Mouse (Mus musculus): ENCODE measurements around the gene Zfp217. TPM values are rescaled to one million over a fixed set of nuclear protein-coding genes. Genes with fewer than 3 reads are reported as not detected.

Zfp217 gene
- polyA plus RNA-seq (2014; fragmentation: Nextera tagmentation; extraction: Ambion mirVana) = 3.0 and 3.2 TPM in 2 replicates

DNA sequence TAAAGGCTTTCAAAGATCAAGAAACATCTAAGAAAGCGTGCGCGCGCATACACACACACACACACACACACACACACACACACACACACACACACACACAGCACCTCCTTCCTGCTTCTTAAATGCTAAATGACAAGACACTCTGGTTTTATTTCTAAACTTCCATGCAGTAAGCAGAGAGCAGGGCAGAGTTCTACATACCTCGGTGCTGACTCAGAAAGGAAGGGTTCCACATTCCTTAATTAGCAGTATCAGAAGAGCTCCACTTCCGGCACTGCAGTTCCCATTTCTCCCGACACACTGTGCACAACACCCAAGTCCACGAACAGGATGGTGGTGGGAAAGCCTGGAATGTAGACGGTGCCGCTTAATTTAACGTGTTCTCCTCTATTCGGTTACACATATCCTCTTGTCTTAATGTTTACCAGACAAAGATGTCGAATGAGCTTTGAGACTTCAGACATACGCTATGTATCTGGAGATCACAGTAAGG lies at the start of gene Zfp217:
TSS of gene Zfp217 (minus strand) at position 443 of the 493 bp plus-strand sequence.
- no peak within 1 kb of the TSS for H3K9ac ChIP-seq (ENCODE audit: low read length)
- no peaks in the 10 kb centered on the region for H3K4me1 ChIP-seq (ENCODE audit: control insufficient read depth, insufficient read depth, low read length)
- H3K36me3 ChIP-seq (ENCODE audit: control insufficient read depth, insufficient read depth, low read length) = no peaks in the 10 kb centered on the region
- ATAC-seq (ENCODE audit: low FRiP score) (no peak), DNase-seq (ENCODE audit: low spot score, missing footprints) (no peak)
- H3K27ac ChIP-seq (ENCODE audit: low read depth, low read length) = no peak within 1 kb of the TSS
- H3K4me3 ChIP-seq (ENCODE audit: low read depth, low read length) = no peak within 1 kb of the TSS
- H3K4me2 ChIP-seq = no peak within 1 kb of the TSS
- H3K27me3 ChIP-seq (ENCODE audit: control insufficient read depth, insufficient read depth, low read length) = no peaks in the 10 kb centered on the region
- 76% methylated on average over 14 of the region's 14 CpGs for WGBS
- no peaks in the 10 kb centered on the region for H3K9me3 ChIP-seq (ENCODE audit: control insufficient read depth, low read length)

DNA sequence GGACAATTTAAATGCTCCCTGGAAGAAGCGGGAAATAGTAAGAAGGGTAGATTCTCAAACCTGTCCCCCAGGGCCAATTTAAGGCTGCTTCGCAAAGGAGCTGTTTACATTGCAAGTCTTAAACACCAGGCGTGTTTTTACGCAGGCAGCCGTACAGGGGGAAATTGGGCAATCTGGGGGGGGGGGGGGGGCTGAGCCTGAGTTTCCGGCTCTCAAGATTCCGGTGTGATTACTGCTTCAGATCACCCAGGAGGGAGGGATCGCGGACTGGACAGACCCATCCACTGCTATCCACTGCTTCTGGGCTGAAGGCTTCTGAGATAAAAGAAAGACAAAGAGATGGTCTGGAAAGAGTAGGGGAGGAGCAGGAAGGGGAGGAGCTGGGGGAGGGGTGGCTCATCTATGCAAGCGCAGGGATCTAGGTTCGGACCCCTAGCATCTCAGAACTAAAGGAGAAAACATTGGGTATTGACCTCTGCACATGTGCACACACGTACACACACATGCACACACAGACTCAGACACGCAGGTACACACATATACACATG lies 47.7 kb upstream of the Zfp217 start:
- H3K27me3 ChIP-seq (ENCODE audit: control insufficient read depth, insufficient read depth, low read length) = no peaks in the 10 kb centered on the region
- WGBS = 84% methylated on average over 13 of the region's 13 CpGs
- DNase-seq (ENCODE audit: low spot score, missing footprints) = no peak
- no peaks in the 10 kb centered on the region; the same call in 1 of the 2 replicates for H3K9me3 ChIP-seq (ENCODE audit: control insufficient read depth, low read length)
- H3K9ac ChIP-seq (ENCODE audit: low read length) = no peak overlapping the region
- no peak overlapping the region for H3K4me2 ChIP-seq
- no peak overlapping the region for H3K27ac ChIP-seq (ENCODE audit: low read depth, low read length)
- H3K36me3 ChIP-seq (ENCODE audit: control insufficient read depth, insufficient read depth, low read length) = no peaks in the 10 kb centered on the region
- H3K4me3 ChIP-seq (ENCODE audit: low read depth, low read length) = no peak overlapping the region
- ATAC-seq (ENCODE audit: low FRiP score) = no peak
- peaks cover 9% of the 10 kb centered on the region for H3K4me1 ChIP-seq (ENCODE audit: control insufficient read depth, insufficient read depth, low read length)

DNA sequence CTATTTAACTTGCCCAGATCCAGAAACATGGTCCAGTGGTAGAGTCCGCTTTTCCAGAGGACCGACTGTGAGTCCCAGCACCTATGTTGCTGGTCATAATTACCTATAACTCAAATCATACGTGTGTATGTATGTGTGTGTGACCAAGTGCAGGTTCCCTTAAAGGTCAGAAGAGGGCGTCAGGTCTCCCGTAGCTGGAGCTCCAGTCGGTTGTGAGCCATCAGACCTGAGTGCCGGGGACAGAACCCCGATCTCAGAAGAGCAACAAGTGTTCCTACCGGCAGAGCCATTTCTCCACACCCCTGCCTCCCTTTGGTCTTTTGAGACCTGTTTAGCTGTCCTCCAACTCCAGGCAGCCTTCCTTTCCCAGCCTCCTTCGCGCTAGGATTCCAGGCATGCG lies 46.9 kb upstream of the Zfp217 start:
- Histone ChIP-seq H3K9ac (ENCODE audit: low read length) (no peak overlapping the region), H3K36me3 (ENCODE audit: control insufficient read depth, insufficient read depth, low read length) (no peaks in the 10 kb centered on the region), H3K4me2 (no peak overlapping the region), H3K4me1 (ENCODE audit: control insufficient read depth, insufficient read depth, low read length) (peaks cover 9% of the 10 kb centered on the region), H3K9me3 (ENCODE audit: control insufficient read depth, low read length) (no peaks in the 10 kb centered on the region; the same call in 1 of the 2 replicates), H3K27ac (ENCODE audit: low read depth, low read length) (no peak overlapping the region), H3K4me3 (ENCODE audit: low read depth, low read length) (no peak overlapping the region), H3K27me3 (ENCODE audit: control insufficient read depth, insufficient read depth, low read length) (no peaks in the 10 kb centered on the region)
- no peak for ATAC-seq (ENCODE audit: low FRiP score)
- 96% methylated on average over 12 of the region's 12 CpGs for WGBS
- DNase-seq (ENCODE audit: low spot score, missing footprints) = no peak

DNA sequence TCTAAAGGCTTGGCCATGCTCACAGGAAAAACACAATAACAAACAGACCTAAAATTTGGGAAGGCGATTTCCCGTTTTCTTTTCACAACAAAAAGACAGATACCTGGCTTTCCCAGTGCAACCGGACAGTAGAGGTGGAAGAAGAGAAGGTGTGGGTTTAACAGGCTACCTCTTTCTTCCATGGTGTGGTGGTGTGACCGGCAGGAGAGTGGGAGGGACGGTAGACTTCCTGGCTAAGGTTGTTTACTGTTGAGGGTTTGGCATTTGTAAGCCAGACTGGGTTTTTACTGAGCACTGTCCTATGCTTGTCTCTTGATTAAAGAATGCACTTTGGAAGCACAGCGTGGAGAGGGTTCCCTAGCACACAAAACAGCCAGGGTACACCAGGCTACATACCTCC lies 45.9 kb upstream of the Zfp217 start:
- H3K4me3 ChIP-seq (ENCODE audit: low read depth, low read length) = no peak overlapping the region
- no peaks in the 10 kb centered on the region for H3K36me3 ChIP-seq (ENCODE audit: control insufficient read depth, insufficient read depth, low read length)
- no peaks in the 10 kb centered on the region for H3K27me3 ChIP-seq (ENCODE audit: control insufficient read depth, insufficient read depth, low read length)
- 20% methylated on average over 6 of the region's 6 CpGs for WGBS
- peaks cover 9% of the 10 kb centered on the region for H3K4me1 ChIP-seq (ENCODE audit: control insufficient read depth, insufficient read depth, low read length)
- no peaks in the 10 kb centered on the region; the same call in 1 of the 2 replicates for H3K9me3 ChIP-seq (ENCODE audit: control insufficient read depth, low read length)
- peak overlapping the region; percentile 52; the same call in 1 of the 2 replicates for H3K27ac ChIP-seq (ENCODE audit: low read depth, low read length)
- H3K4me2 ChIP-seq = peak overlapping the region; percentile 53
- H3K9ac ChIP-seq (ENCODE audit: low read length) = no peak overlapping the region
- peak; percentile 90 for DNase-seq (ENCODE audit: low spot score, missing footprints)
- peak; percentile 43; the same call in 1 of the 2 replicates for ATAC-seq (ENCODE audit: low FRiP score)

DNA sequence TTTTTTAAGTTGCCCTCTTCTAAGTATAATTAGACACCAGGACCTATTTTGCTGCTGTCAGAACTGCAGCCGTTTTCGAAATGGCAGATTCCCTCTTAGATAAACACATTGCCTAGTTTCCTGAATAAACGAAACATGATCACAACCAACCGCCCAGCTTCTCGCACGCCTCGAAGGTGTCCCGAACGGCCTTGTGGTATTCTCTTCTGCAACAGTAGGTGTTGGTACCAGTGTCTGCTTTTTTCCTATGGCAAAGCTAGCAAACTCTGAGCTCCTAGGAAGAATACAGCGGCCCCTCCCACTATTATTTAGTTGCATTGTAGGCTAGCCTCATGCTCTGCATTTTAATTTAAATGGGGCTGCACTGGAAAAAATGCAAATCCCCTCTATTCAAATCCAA lies 45.3 kb upstream of the Zfp217 start:
- DNase-seq (ENCODE audit: low spot score, missing footprints) (peak; percentile 94), ATAC-seq (ENCODE audit: low FRiP score) (peak; percentile 85)
- peak overlapping the region; percentile 53 for H3K4me2 ChIP-seq
- H3K27ac ChIP-seq (ENCODE audit: low read depth, low read length) = no peak overlapping the region; the same call in 1 of the 2 replicates
- H3K4me1 ChIP-seq (ENCODE audit: control insufficient read depth, insufficient read depth, low read length) = peaks cover 9% of the 10 kb centered on the region
- peak overlapping the region; percentile 23 for H3K4me3 ChIP-seq (ENCODE audit: low read depth, low read length)
- H3K36me3 ChIP-seq (ENCODE audit: control insufficient read depth, insufficient read depth, low read length) = no peaks in the 10 kb centered on the region
- H3K9me3 ChIP-seq (ENCODE audit: control insufficient read depth, low read length) = no peaks in the 10 kb centered on the region; the same call in 1 of the 2 replicates
- no peaks in the 10 kb centered on the region for H3K27me3 ChIP-seq (ENCODE audit: control insufficient read depth, insufficient read depth, low read length)
- H3K9ac ChIP-seq (ENCODE audit: low read length) = peak overlapping the region; percentile 56
- 2% methylated on average over 10 of the region's 10 CpGs for WGBS

DNA sequence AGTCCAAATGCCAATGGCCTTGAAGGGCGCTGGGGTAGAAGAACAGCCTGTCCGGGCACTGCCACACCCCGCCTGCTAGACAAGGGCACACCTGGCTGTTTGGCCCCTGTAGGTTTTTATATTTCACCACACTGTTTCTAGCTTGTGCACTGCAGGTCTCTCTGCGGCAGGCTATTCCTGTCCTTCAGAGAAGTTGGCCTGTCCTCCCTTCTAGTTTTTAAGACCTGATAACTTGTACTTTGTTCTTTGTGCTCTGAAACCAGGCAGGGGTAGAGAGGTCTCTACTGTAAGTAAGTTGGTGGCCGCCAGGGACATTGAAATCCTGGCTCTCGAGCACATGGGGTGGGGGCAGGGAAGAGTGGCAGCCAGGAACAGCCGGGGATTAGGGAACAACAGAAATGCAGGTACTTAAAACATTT lies 44.8 kb upstream of the Zfp217 start:
- H3K9me3 ChIP-seq (ENCODE audit: control insufficient read depth, low read length) = no peaks in the 10 kb centered on the region; the same call in 1 of the 2 replicates
- H3K36me3 ChIP-seq (ENCODE audit: control insufficient read depth, insufficient read depth, low read length) = no peaks in the 10 kb centered on the region
- ATAC-seq (ENCODE audit: low FRiP score) (peak; percentile 84), DNase-seq (ENCODE audit: low spot score, missing footprints) (peak; percentile 91)
- 21% methylated on average over 7 of the region's 7 CpGs for whole genome bisulfite sequencing
- H3K4me1 ChIP-seq (ENCODE audit: control insufficient read depth, insufficient read depth, low read length) = peaks cover 9% of the 10 kb centered on the region
- H3K27ac ChIP-seq (ENCODE audit: low read depth, low read length) = no peak overlapping the region; the same call in 1 of the 2 replicates
- H3K27me3 ChIP-seq (ENCODE audit: control insufficient read depth, insufficient read depth, low read length) = no peaks in the 10 kb centered on the region
- H3K4me3 ChIP-seq (ENCODE audit: low read depth, low read length) = peak overlapping the region; percentile 23; the same call in 1 of the 2 replicates
- H3K9ac ChIP-seq (ENCODE audit: low read length) = peak overlapping the region; percentile 56; the same call in 1 of the 2 replicates
- peak overlapping the region; percentile 53 for H3K4me2 ChIP-seq

DNA sequence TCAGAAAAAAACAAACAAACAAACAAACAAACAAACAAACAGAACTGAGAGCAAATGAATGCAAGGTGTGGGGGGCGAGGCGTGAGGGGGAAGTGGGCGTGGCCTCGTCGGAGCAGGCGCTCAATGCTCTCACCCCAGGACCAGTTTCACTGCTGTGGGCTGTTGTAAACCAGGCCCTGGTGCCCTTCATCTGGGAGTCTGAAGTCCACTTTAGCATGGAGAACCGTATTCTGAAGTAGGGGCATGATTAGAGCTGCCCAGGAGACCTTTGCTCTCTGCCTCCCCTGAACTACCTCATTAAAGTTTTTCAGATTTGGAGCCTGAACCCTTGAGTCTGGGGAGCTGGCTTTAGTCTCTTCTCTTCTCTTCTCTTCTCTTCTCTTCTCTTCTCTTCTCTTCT lies 40.8 kb upstream of the Zfp217 start:
- H3K27me3 ChIP-seq (ENCODE audit: control insufficient read depth, insufficient read depth, low read length) = no peaks in the 10 kb centered on the region
- ATAC-seq (ENCODE audit: low FRiP score) = no peak
- no peaks in the 10 kb centered on the region for H3K9me3 ChIP-seq (ENCODE audit: control insufficient read depth, low read length)
- no peak overlapping the region for H3K4me3 ChIP-seq (ENCODE audit: low read depth, low read length)
- no peak for DNase-seq (ENCODE audit: low spot score, missing footprints)
- no peak overlapping the region for H3K4me2 ChIP-seq
- 95% methylated on average over 7 of the region's 7 CpGs for WGBS
- no peak overlapping the region for H3K27ac ChIP-seq (ENCODE audit: low read depth, low read length)
- peaks cover 9% of the 10 kb centered on the region for H3K4me1 ChIP-seq (ENCODE audit: control insufficient read depth, insufficient read depth, low read length)
- no peaks in the 10 kb centered on the region for H3K36me3 ChIP-seq (ENCODE audit: control insufficient read depth, insufficient read depth, low read length)
- H3K9ac ChIP-seq (ENCODE audit: low read length) = no peak overlapping the region

DNA sequence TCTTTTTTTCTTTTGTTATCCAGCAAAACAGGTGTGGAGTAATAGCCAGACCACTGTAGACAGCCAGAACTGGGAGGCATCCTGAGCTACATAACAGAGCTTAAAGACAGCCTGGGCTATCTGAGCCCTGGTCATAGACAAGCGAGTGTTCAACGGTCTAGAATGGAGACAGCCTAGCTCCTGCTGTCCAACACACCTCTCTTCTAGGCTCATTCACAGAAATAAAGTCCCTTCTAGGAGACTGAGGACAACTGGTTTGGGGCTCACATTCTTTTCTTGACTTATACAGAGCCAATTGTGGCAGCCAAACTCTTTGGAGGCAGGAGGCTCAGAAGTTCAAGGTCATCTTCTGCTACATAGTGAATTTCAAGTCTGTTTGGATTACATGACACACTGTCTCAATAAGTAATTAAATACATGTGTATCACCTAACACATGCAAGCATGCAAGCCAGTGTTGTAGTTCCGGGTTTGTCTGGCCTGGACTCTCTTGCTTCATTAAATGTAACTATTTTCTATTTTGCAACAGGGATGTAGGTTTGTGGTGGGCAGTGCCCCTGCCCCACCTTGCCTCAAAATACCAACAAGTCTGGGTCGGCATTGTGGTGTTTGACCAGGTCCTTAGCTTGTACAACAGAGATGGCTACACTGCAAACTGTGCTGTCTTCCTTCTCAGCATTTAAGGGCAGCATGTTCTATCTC lies 37.4 kb upstream of the Zfp217 start:
- no peak overlapping the region for H3K27ac ChIP-seq (ENCODE audit: low read depth, low read length)

More for the DNA sequence above, 37.4 kb upstream of the Zfp217 start:
- no peak overlapping the region; the same call in 1 of the 2 replicates for H3K9ac ChIP-seq (ENCODE audit: low read length)
- ATAC-seq (ENCODE audit: low FRiP score) (no peak), DNase-seq (ENCODE audit: low spot score, missing footprints) (no peak)
- 78% methylated on average over 4 of the region's 4 CpGs for WGBS
- H3K36me3 ChIP-seq (ENCODE audit: control insufficient read depth, insufficient read depth, low read length) = no peaks in the 10 kb centered on the region
- H3K4me3 ChIP-seq (ENCODE audit: low read depth, low read length) = no peak overlapping the region
- H3K4me2 ChIP-seq = peak overlapping the region; percentile 61
- H3K27me3 ChIP-seq (ENCODE audit: control insufficient read depth, insufficient read depth, low read length) = no peaks in the 10 kb centered on the region
- no peaks in the 10 kb centered on the region for H3K9me3 ChIP-seq (ENCODE audit: control insufficient read depth, low read length)
- H3K4me1 ChIP-seq (ENCODE audit: control insufficient read depth, insufficient read depth, low read length) = no peaks in the 10 kb centered on the region; the same call in 1 of the 2 replicates
